Mouse (Mus musculus) frontal cortex, postnatal 10 days (tissue): Measurements from ENCODE around the gene Vmn2r11.
"Not testable (repeated sequence)": the region's sequence is repeated elsewhere in the genome, so short reads cannot be mapped to it uniquely, and the experiment has no call there.

Experiments used
- DNase-seq, 2 experiments: peaks; one replicate each; pipeline ENCODE4 v3.0.0; 2022; ENCODE audit warnings: low spot score in 2 of 2, mixed read lengths in 1 of 2

Vmn2r11 gene

DNA sequence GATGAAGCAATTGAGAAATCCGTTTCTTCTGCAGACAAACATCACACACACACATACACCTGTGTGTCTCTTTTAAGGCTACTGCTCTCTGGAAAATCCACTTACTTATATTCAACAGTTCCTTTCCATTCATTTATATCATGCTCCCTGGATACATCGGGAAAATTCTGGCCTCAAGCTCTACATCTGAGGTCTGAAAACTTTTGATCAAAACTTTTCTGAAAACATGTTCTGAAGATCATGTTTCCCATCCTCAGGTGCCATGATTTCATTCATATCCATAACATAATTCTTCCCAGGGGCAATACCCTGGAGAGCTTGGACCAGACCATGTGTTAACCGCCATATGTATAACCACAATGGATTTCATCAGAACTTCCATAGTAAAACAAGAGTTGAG, at the start of gene Vmn2r11:
Gene Vmn2r11 (minus strand): TSS at position 101 of the 400 bp plus-strand sequence.
- DNase-seq = not testable (repeated sequence)

GRCm38 (mm10) chr5:109097850-109098249, 38.5 kb upstream of the Vmn2r11 start, which contains the start of gene Vmn2r12:
Gene Vmn2r12 (minus strand): TSS chr5:109097950.
- not testable (repeated sequence) for DNase-seq

- DNase-seq = not testable (repeated sequence)
Observed at GRCm38 (mm10) chr5:109096482-109096881, 37.1 kb upstream of the Vmn2r11 start.

GRCm38 (mm10) chr5:109072016-109072415, 12.6 kb upstream of the Vmn2r11 start:
- not testable (repeated sequence) for DNase-seq

DNA sequence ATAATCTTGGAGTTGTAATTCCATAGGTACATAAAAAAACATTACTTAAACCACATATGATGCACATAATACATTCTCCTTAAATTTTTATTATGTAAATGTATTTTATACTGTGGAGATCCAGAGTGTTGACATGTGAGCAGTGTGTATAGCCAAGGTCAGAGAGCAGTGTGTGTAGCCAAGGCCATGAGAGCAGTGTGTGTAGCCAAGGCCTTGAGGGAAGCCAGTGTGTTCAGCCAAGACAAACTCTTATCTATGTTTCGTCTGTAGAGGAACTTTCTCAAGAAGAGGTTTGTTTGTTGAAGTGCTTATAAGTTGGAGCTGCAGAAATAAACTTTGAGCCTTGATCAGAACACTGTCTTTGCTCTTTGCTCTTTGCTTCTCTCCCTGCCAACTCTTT, 4.1 kb downstream of the Vmn2r11 start:
- DNase-seq = no peak

DNA sequence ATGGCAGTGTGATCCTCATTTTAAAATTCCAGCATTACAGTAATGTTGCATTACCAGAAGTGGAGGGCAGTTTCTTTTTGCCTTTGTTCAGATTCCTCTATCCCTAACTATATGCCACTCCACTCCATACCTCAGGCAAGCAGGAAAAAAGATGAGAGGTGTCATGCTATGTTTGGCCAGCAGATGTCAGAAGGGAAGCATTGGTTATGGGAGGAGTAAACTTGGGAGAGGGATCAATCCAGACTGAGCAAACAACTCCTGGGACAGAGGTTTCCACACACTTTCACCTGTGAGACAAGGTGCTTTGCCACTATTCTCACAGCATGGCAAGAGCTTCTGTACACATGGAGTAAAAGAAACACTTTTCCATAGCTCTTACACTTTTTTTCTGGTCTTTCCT, 26.8 kb downstream of the Vmn2r11 start:
- DNase-seq = no peak

- not testable (repeated sequence) for DNase-seq
Observed at GRCm38 (mm10) chr5:109006427-109006826, 52.9 kb downstream of the Vmn2r11 start, which contains the start of gene Vmn2r10. Gene Vmn2r10 (minus strand): TSS chr5:109006527.
